Mouse (Mus musculus) spleen, postnatal 4 days (tissue): ENCODE measurements around the gene Gm10392.

Experiments
- DNase-seq, 2 experiments: peaks; one replicate each; pipeline ENCODE4 v3.0.0; 2022; ENCODE audit warnings: low spot score in 2 of 2

The Gm10392 gene

GRCm38 (mm10) chr11:77508068-77509021 is 10.7 kb downstream of the Gm10392 start:
- peak; percentile 83 to 95 for DNase-seq

- DNase-seq: no peak
These were observed 11.6 kb downstream of the Gm10392 start for GRCm38 (mm10) chr11:77507426-77507825.

- no peak for DNase-seq
These were observed 12.1 kb downstream of the Gm10392 start for GRCm38 (mm10) chr11:77506941-77507340.

- peak in 1 of 2 experiments; percentile 63 for DNase-seq
These were observed 12.7 kb downstream of the Gm10392 start for GRCm38 (mm10) chr11:77506273-77506672.

GRCm38 (mm10) chr11:77505291-77505980 is 13.6 kb downstream of the Gm10392 start:
- DNase-seq: no peak

GRCm38 (mm10) chr11:77504377-77504776 is 14.6 kb downstream of the Gm10392 start:
- no peak for DNase-seq

- DNase-seq: no peak
These were observed 15.5 kb downstream of the Gm10392 start for GRCm38 (mm10) chr11:77503511-77503910.

GRCm38 (mm10) chr11:77502481-77502880 is 16.5 kb downstream of the Gm10392 start:
- DNase-seq: no peak

GRCm38 (mm10) chr11:77501971-77502370 is 17.0 kb downstream of the Gm10392 start:
- DNase-seq: no peak

GRCm38 (mm10) chr11:77501392-77501791 is 17.6 kb downstream of the Gm10392 start:
- peak; percentile 74 to 90 for DNase-seq

- DNase-seq: no peak
These were observed 18.4 kb downstream of the Gm10392 start for GRCm38 (mm10) chr11:77500361-77501325.

- no peak for DNase-seq
These were observed 19.6 kb downstream of the Gm10392 start for GRCm38 (mm10) chr11:77499354-77499753.

- no peak for DNase-seq
These were observed 20.5 kb downstream of the Gm10392 start for GRCm38 (mm10) chr11:77498261-77499139.

- DNase-seq: no peak
These were observed 21.1 kb downstream of the Gm10392 start for GRCm38 (mm10) chr11:77497851-77498250.

GRCm38 (mm10) chr11:77497341-77497756 is 21.6 kb downstream of the Gm10392 start:
- peak; percentile 56 to 80 for DNase-seq

GRCm38 (mm10) chr11:77495507-77495906 is 23.5 kb downstream of the Gm10392 start:
- DNase-seq: no peak

GRCm38 (mm10) chr11:77494782-77495181 is 24.2 kb downstream of the Gm10392 start:
- DNase-seq: no peak

GRCm38 (mm10) chr11:77494344-77494676 is 24.7 kb downstream of the Gm10392 start:
- DNase-seq: no peak

GRCm38 (mm10) chr11:77493512-77494343 is 25.3 kb downstream of the Gm10392 start, which contains the start of gene Git1:
Gene Git1 (plus strand): TSS chr11:77493562.
- peak; percentile 41 to 80 for DNase-seq

GRCm38 (mm10) chr11:77492911-77493332 is 26.1 kb downstream of the Gm10392 start:
- DNase-seq: peak; percentile 89 to 93
